Mouse (Mus musculus) cerebellum, postnatal 25 days (tissue): ENCODE results near the gene Psme1.

Experiments used
- DNase-seq, 2 experiments: peaks; one replicate each; pipeline ENCODE4 v3.0.0; 2021; ENCODE audit warnings: mixed read lengths in 2 of 2

The Psme1 gene

DNA sequence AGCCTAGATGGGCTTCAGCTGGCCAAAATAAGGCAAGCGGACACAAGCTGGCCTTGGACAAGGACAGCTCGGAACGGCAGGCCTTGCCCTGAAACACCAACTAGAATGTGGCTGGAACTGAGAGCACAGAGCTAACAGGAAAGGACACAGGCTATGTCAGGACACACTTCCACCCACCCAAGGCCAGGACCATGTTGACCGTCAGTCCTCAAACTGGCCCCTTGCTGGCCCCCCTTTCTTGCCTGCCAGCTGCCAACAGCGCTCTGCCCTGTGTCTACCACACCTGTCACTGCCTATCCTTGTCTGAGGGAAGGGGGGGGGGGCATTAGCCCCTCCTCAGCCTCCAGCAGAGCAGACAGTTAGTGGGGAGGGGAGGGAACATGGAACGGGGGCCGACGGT lies 2.6 kb upstream of the Psme1 start, which contains the start of gene Fitm1:
Gene Fitm1, plus strand, starts transcription at position 316 of the 400 bp plus-strand sequence.
- no peak for DNase-seq

- no peak for DNase-seq
These were observed 2.2 kb upstream of the Psme1 start for GRCm38 (mm10) chr14:55575711-55576110.

- peak in 1 of 2 experiments; percentile 44 for DNase-seq
These were observed 1.5 kb upstream of the Psme1 start for GRCm38 (mm10) chr14:55576376-55576775.

DNA sequence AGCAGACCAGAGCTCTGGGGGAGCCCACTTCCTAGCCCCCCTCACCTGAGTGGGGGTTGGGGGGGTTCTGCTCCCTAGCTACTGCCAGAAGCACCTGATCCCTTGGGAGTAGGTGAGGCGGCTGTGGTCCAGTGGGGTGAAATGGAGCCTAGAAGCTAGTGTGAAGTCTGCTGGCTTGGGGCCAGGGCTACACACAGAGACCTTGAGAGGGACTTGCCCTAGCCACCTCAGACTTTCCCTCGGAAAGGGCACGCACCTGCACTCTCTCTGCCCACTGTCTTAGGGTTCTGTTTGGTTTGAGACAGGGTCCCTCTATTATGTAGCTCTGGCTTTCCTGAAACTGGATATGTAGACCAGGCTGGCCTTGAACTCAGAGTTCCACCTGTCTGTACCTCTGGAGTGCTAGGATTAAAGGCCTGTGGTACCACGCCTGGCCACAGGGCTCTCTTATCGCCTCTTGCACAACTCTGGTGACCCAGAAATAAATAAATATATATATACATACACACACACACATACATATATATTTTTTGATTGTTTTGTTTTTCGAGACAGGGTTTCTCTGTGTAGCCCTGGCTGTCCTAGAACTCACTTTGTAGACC lies 846 bp downstream of the Psme1 start:
- peak in 1 of 2 experiments; percentile 67 for DNase-seq

- DNase-seq, result no peak
These were observed 1.9 kb downstream of the Psme1 start for GRCm38 (mm10) chr14:55579511-55580496.

DNA sequence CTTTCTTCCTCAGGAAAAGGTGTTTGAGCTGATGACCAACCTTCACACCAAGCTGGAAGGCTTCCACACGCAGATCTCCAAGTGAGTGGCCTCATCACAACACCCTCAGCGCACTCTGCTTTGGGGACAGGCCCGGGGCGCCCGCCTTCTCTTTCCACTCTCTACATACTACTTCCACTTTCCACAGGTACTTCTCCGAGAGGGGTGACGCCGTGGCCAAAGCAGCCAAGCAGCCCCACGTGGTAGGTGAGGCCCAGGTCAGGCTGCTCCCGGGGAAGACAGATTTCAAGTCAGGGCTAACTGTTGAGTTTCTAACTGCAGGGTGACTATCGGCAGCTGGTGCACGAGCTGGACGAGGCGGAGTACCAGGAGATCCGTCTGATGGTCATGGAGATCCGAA lies 2.8 kb downstream of the Psme1 start:
- DNase-seq, result no peak

DNA sequence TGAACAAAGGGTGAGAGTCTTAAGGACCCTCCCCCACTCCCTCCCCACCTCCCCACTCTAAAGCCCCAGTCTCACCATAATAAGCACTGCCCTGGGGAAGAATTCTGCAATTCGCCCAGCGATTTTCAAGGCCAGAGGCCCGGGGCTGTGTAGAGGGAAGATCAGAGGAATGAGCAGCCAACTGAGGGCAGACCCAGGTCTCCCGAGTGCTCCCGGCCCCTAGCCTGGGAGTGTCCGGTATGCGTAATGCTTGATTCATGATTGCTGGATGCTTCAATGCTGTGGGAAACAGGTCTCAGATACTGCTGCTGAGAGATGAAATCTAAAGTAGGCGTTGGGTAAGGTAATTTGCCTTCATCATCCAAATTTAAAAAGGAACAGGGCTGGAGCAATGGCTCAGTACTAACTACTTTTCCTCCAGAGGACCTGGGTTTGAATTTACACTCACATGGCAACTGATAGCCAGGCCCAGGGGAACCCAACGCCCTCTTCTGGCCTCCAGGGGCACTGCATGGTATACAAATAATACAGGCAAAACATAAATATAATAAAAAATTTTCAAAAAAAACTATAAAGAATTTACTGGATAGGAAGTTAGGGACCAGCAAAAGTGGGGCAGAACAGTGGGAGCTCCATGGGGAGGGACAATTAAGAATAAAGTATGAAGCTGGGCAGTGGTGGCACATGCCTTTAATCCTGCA lies 4.2 kb downstream of the Psme1 start:
- no peak for DNase-seq

GRCm38 (mm10) chr14:55584303-55584701 lies 6.4 kb downstream of the Psme1 start:
- DNase-seq, result no peak

GRCm38 (mm10) chr14:55584702-55585565 lies 7.0 kb downstream of the Psme1 start, which contains the start of gene Emc9:
TSS of gene Emc9 (minus strand) at chr14:55585302.
- DNase-seq, result peak; percentile 82 to 85

GRCm38 (mm10) chr14:55585566-55585960 lies 7.6 kb downstream of the Psme1 start:
- no peak for DNase-seq

- no peak for DNase-seq
These were observed 8.2 kb downstream of the Psme1 start for GRCm38 (mm10) chr14:55586149-55586548.

GRCm38 (mm10) chr14:55589271-55589670 lies 11.3 kb downstream of the Psme1 start:
- no peak for DNase-seq

GRCm38 (mm10) chr14:55589771-55590448 lies 12.0 kb downstream of the Psme1 start:
- DNase-seq, result no peak

DNA sequence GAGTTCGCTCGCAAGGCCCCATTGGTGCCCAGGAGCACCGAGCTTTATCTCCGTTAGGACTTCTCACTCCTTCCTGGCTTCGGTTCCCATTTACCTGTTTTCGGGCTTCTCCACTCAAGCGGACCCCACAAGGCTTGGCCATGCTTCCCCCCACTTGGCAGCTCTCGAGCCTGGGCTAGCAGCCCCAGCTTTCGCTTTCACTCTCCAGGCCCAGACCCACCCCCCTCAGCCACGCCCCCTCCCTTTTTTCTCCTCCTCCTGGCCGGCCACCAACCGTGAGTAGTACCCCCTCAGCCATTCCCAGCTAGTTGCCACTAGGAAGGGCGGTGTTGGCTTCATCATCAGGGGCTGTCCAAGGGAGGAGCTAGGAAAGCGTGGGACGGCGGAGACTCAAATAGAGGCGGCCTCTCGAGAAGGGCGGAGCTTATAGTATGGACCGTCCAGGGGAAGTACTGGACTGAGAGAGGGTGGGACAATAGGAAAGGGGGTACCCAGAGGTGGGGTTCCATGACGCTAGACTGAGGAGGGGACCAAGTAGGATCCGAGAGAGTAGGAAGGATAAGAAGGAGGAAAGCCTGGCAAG lies 12.9 kb downstream of the Psme1 start, which contains the start of gene Psme2:
Gene Psme2, minus strand, starts transcription at position 366 of the 583 bp plus-strand sequence.
- peak; percentile 76 to 83 for DNase-seq

DNA sequence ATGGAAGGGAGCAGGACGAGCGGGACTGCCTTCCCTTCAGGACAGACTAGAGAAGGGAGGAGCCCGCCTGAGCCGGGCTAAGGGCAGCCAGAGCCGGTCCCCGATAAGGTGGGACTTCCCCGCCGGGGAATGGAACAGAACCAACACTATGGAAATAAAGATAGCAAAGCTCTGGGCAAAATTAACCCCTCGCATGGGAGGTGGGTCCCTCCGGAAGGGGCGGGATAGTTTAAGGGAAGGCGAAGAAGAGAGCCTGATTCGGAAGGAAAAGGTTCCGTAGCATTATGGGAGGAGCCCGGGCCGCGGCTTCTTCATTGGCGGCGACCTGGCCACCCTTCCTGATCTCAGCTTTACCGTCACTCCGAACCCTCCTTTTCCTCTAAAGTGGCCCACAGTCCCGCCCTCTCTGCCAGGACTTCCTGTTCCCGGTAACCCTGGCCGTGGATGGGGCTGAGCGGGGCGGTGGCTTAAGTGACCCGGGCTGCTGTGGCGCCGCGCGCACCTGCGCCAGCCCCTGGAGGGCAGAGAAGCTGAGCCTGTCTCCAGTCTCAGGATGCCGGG lies 13.5 kb downstream of the Psme1 start, which contains the start of gene Rnf31:
Gene Rnf31, plus strand, starts transcription at position 378 of the 561 bp plus-strand sequence.
- peak; percentile 90 to 94 for DNase-seq

GRCm38 (mm10) chr14:55592226-55592625 lies 14.3 kb downstream of the Psme1 start:
- DNase-seq, result peak; percentile 33 to 54

- no peak for DNase-seq
These were observed 18.2 kb downstream of the Psme1 start for GRCm38 (mm10) chr14:55596036-55596690.

DNA sequence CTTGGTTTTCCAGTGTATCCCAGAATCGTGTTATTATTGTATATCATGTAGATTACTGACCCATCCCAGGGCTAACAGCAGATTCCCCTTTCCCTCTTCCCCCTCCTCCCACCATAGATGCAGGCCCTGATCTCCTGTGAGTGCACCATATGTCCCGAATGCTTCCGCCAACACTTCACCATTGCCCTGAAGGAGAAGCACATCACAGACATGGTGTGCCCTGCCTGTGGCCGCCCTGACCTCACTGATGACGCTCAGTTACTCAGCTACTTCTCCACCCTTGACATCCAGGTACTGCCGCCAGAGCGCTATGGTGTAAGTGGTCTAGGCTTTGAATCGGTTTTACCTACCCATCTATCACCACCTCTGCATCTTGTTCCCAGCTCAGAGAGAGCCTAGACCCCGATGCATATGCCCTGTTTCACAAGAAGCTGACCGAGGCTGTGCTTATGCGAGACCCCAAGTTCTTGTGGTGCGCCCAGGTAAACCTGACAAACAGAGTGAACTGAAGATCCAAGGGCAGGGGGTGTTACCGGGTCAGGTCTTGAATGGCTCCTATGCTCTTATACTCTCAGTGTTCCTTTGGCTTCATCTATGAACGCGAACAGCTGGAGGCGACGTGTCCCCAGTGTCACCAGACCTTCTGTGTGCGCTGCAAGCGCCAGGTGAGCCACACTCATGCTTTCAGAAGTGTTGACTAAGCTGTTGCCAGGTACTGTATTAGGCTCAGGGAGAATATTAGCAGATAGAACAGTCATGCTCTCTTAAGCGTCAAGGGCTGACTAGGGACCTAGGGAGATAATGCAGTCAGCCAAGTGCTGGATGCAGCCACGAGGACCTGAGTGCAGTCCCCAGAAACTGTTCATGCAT lies 20.8 kb downstream of the Psme1 start:
- DNase-seq, result no peak

- no peak for DNase-seq
These were observed 25.3 kb downstream of the Psme1 start, which contains the start of gene Irf9 for GRCm38 (mm10) chr14:55603271-55603632. TSS of gene Irf9 (plus strand) at chr14:55603571.
